Mouse (Mus musculus) lung, adult 2 months (tissue): ENCODE results near the gene Ccr10.

Experiments
- CTCF ChIP-seq: fragments of 200-500 bp; IDR thresholded peaks from 2 replicates; pipeline ENCODE4 v1.5.1; 2011; ENCODE audit warnings: mild to moderate bottlenecking, low read length, control low read depth; ENCODE audit not compliant: insufficient read depth
- POLR2A ChIP-seq: fragments of 200-500 bp; IDR thresholded peaks from 2 replicates; pipeline ENCODE4 v1.6.1; 2011; ENCODE audit warnings: low read depth, mild to moderate bottlenecking, control low read depth, low read length, borderline replicate concordance; ENCODE audit errors: extremely low read depth

DNA sequence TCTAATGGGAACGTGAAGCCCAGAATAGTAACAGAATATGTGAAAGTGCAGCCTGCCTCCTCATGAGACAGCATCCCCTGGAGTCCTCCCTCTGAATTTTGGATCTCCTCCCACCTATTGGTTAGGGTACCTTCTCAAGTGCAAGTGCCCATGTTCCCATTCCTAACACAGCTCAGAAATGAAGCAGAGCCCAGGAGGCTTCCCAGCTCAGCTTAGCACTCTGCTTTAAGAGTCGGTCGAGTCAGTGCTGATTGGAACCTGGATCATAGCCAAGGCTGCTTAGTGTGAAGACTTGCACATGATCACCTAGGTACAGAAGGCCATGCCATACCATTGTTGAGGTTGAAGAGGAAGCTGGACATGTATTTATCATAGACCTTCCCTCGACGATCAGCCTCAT is 18.9 kb upstream of the Ccr10 start:
- TF ChIP-seq CTCF (no peak), POLR2A (no peak)
